Mouse (Mus musculus): ENCODE measurements around the gene Ifnk.

DNA sequence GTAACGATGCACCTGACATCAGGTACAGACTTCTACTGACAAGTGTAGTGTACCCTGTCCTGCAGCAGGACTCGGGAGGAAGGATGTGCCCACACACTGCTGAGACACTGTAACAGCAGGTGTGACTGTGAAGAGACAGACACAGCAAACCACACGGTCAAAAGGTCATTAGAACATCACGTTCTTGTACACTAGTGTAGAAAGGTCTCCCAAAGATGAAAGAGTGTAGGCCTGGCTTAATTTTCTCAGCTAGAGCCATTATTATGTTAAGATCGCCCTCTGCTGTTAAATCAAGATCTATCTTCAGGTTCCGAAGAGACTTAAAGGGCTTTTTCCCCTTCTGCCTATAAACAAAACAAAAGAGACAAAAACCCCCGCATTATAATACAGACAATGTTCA, 40.9 kb downstream of the Ifnk start:
- no peak for TF ChIP-seq CTCF (IDR thresholded peaks at IDR 0.05; ENCODE audit: borderline replicate concordance, control insufficient read depth, extremely low read depth, insufficient read depth, low read length, poor library complexity)
- TF ChIP-seq POLR2A (IDR thresholded peaks at IDR 0.05; ENCODE audit: control insufficient read depth, extremely low read depth, insufficient read depth, low read length, poor library complexity): no peak
